Mouse (Mus musculus): ENCODE results near the gene Pls1.

Pls1 gene

GRCm38 (mm10) chr9:95705371-95705770 lies 139.7 kb downstream of the Pls1 start:
- no peak for DNase-seq (ENCODE audit: low spot score in 2 of 2)

GRCm38 (mm10) chr9:95704078-95704477 lies 141.0 kb downstream of the Pls1 start:
- DNase-seq (ENCODE audit: low spot score in 2 of 2), result no peak

All from frontal cortex, postnatal 10 days (tissue).